Mouse (Mus musculus): ENCODE measurements around the gene Tectb.
"Not testable (repeated sequence)": the region's sequence is repeated elsewhere in the genome, so short reads cannot be mapped to it uniquely, and the experiment has no call there.

Gene Tectb

DNA sequence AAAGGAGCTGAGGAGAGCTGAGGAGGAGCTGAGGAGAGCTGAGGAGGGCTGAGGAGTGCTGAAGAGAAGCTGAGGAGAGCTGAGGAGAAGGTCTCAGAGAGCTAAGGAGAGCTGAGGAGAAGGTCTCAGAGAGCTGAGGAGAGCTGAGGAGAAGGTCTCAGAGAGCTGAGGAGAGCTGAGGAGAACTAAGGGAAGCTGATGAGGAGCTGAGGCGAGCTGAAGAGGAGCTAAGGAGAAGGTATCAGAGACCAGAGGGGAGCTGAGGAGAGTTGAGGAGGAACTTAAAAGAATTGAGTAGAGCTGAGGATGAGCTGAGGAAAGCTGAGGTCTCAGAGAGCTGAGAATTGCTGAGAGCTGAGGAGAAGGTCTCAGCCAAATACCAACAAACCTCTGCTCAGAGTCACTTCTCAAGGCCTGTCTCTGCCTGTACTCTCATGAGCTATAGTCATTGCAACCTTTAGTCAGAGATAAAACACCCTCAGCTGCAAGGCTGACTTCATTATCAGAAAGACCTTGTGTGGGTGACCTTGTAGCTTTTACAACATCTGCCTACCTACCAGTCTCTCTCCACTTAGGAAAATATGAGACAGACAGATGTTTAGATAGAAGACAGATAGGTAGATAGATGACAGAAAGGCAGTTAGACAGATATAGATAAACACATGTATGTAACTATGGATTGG lies 15.2 kb upstream of the Tectb start:
- DNase-seq (ENCODE audit: low spot score) = no peak

DNA sequence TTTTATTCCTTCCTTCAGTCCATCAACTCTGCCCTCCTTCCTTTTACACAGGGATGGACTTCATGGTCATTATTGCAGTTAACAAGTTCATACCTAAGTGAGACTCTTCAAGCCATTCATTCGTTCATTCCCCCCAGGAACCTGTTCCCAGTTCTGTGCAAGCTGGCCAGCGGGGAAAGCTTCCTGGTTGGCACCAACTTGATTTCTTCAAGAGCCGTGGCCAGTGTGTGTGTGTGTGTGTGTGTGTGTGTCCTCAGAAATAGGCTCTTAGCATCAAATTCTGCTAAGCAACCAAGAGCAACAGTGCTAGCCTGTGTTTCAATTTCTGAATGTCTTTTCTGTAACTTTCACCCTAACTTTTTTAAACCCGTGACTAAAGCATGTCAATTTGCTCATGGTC lies 14.6 kb upstream of the Tectb start:
- DNase-seq (ENCODE audit: low spot score) = no peak

DNA sequence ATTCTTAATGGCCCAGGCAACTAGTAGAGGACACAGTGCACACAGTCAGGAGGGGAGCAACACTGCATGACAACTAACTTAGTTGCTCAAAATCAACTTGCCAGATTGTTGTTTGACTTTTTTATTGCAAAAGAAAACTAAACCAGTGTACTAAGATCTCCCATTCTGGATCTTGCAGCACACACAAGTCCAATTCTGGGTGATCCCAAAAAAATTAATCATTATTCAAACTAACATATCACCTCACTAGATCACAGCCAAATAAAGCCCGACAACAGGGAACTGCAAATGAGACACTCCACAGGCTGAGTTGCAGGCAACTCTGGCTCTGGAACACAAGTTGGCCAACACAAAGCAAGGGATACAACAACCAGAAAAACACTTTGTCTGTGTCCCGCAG lies 13.8 kb upstream of the Tectb start:
- DNase-seq (ENCODE audit: low spot score) = no peak

DNA sequence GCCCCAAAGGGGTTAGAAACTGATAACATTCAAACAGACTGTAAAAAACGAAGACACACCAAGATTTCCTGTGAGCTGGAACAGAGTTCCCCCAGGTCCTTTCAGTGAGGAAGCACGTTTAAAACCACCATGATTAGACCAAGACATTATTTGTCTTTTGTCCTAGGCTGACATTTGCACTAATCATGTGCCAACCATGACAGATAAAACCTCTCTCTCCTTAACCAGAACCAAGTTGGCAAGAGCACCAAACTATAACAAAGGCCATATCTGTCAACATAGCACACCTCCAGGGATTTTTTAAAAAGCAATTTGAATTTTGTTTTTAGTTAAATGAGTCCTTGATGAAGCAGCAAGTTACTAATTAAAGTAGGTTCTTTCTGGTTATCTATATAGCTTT lies 12.8 kb upstream of the Tectb start:
- DNase-seq (ENCODE audit: low spot score) = no peak

DNA sequence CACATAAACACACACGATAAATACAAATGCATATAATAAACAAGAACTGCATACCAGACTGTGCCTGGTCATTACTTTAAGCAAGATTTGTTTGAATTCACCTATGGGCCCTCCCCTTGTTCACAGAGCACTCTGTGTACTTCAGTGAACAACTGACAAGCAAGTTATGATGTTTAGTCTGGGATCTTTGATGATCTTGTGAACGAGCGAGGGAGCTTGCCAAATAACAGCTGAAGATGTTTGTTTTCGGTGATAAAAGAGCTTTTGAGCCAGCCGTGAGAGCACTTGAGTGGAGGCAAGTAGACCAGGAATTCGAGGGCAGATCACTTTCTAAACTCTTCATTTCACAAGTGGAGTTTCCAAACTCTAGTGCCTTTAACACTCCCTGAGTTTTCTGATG lies 12.2 kb upstream of the Tectb start:
- DNase-seq (ENCODE audit: low spot score) = peak; percentile 19

DNA sequence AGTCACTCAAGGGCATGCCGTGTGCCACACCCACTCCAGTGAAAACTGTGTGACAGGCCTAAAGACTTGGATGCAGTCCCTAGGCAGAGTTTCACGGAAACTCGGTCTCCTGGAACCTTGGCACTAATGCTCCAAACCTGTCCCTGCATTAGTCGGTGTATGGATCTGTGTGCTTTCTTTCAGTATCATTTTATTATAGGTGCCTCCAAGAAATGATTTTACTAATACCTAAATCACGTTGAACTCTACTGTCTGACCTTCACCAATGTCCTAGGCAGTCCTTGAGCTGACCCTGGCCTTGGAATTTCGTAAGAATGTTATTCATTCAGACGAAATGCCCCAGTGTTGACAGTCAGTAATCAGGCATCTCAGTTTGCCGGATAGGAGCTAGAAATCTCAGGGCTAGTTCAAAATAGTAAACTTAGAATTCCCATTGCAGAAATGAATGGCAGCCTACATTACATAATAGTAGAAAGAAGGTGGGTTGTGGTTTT lies 11.2 kb upstream of the Tectb start:
- DNase-seq (ENCODE audit: low spot score) = not testable (repeated sequence)

DNA sequence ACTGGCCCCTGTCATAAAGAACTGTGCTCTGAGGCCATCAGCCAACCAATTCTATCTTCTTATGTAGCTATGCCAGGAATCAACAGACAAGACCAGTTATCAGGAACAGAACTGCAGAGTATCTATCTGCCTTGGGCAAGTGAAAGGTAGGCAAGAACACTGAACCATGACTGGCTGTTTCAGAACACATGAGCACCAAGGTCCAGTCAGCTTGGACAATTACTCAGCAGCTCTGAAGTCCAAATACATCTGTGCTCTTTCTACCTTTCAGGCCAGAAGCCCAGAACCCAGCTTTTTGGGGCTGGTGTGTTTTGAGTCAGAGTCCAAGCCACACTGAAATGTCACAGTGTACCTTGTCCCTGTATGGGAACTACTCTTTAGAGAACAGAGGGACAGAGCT lies 10.1 kb upstream of the Tectb start:
- DNase-seq (ENCODE audit: low spot score) = no peak

DNA sequence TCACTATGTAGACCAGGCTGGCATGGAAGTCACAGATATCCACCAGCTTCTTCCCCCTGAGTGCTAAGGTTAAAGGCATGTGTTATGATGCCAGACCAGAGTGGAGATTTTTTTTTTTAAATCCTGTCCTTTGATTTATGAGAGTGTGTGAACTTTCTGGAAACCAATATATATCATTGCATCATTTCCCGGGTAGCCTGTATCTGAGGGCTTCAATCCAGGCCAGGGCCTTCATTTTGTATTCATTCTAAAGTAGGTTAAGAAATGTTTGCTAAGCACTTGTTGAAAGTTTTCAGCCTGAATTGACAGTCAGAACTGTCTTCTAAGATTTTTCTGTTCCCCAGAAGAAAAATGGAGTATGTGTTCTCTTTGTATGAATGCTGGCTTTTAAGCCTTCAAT lies 8.9 kb upstream of the Tectb start:
- DNase-seq (ENCODE audit: low spot score) = no peak

DNA sequence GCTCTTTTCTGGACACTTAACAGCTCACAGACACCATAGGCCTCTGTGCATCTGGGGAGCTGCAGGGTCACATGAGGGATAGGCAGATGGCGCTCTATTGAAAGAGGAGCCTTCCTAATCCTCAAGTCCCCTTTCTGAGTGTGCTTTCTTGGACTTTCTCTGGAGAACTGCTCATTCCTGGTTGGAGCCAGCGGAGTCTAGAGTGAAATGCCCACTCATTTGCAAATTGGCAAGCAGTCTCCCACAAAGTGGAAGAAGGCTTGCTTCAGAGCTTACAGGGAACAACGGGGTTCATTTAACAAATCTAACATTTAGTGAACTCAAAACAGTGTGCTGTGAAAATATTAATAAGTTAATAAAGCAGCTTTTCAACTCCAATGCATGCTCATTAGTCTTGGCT lies 3.4 kb upstream of the Tectb start:
- DNase-seq (ENCODE audit: low spot score) = no peak

DNA sequence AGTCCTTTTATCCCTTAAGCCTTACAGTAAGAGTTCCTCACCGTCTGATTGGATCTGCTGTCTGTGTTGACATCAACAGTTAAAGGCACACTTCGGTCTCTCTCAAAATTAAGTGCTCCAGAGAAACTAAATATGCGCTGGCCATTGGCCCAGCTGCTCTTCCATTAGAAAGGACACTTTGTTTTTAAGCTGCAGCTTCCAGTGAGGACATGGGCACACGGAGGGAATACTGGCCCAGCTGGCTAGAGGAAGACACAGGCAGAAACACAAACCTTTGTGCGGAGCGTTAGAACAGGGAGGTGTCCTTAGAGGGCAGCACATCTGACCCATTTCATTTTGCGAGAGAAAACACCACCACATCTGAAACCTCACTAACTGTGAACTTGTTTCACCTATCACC lies 3.9 kb downstream of the Tectb start:
- no peak for DNase-seq (ENCODE audit: low spot score)

DNA sequence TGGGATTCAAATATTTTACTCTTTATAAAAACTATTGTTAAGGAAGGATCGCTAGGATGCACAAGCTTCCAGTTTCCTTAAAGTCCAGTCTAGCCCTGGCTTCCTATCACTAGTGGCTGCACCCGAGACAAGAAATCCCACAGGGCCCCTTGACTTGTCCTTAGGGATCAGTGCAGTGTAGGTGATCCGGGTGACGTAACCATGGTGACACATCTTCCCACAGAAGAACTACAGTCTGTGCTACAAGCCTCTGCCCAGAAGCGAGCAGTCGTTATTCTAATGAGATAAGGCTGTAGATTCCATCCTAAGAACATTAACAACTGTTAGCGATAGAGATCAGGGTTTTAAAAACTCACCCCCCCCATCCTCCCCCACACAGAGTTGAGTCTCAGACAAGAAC lies 4.5 kb downstream of the Tectb start:
- no peak for DNase-seq (ENCODE audit: low spot score)

DNA sequence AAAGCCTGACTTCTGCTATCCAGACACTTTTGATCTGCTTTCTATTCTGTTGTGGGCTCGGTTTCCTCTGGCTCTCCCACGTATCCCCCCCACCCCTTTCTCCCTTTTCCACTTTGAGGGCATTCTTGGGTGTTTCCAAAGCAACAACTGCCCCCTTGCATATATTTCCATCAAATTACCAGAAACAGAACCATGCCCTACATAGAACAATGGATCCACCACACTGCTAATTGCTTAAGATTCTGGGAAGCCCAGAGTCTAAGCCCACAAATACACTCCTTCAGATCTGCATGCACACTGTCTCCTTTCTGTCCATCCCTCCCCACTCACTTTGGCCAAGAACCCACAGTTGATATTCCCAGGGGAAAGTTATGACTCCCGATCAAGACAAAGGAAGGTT lies 5.1 kb downstream of the Tectb start:
- no peak for DNase-seq (ENCODE audit: low spot score)

DNA sequence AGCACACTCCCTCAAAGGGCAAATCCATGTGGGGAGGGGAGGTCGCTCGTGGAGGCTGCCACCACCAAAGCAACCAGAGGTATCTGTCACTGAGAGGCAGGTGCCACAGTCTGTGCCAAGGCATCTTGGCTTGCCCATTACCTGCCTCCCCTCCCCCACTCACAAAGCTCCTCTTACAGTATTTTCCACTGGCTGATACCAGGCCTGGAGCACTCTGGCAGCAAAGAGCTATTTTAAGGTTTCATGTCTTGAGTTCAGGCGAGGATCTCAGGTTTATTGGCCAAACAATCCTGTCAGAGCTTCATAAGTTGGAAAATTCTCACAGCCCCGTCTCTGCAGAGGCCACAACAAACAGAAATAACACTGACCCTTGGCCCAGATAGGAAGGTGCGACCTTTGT lies 9.5 kb downstream of the Tectb start:
- DNase-seq (ENCODE audit: low spot score) = no peak

DNA sequence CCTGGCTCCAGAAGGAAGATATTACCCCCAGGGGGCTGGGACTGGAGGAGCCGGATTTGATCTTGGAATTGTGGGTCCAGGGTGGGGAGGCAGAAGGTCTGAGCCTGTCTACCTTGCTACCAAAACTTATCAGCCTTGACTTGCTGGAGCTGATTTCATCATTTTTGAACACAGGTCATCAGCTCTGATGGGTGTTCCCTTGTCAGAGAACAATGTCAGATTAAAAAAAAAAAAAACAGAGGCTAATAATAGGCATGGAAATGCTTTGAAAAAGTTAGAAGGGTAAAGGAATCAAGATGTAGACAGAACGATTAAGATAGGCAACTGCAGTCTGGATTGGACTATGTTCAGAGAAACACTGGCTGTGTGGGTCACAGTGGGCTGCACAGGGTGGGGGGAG lies 11.1 kb downstream of the Tectb start:
- no peak for DNase-seq (ENCODE audit: low spot score)

DNA sequence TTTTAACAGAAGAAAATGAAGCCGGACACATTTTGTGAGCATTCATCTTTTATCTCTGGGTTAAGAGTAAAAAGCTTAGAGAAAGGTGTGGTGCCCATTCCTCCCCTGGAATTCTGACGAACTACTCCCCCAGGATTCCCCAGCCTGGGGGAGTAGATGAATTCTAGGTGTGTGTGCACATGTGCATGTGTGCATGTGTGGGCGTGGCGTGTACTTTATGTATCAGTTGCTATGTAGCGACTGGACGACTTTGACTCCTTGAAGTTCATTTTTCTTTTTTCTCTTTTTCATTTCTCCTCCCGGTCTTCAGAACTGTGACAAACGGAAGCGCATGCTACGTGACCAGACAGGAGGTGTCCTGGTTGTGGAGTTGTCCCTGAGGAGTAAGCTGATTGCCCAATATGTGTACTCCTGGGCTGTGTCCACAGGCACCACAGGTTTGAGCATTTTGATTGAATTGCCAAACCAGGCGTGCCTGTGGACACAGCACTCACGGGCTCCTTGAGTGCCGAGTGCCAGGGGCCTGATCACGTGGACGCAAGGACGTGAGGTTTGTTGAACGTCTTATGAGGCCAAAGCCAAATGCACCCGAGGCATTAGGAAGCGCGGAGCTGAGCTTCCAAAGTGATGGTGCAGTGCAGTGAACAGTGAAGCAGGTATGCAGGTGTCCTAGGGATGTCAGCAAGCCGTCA lies 11.9 kb downstream of the Tectb start:
- DNase-seq (ENCODE audit: low spot score) = peak; percentile 54

DNA sequence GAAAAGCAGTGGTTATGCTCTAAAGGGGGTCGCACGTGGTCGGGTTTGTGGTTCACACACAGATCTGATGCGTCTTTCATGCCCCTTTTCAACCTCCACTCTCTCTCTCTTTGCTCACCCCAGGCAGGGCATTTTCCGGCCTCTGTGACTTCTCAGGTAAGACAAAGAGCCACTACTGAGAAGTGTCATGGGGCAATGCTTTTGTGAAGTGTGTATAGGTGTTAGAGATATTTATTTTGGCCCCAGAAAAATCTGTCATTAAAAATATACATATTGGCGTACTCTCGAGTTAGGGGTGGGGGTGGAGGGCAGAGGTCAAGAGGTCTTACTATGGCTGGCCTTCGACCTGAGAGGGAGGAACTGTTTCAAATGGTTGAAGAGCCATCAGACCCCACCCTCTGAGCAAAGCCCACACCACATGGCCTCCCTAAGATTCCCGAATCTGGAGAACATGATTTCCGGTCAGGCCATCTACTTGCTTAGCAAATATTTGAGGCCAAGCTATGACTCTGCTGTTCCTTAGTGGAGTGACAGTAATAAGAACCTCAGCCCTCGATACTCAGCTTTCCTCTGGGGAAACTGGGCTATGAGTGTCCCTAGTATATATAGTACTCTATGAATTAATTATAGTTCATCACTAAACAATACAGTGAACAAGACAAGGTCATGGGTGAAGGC lies 13.3 kb downstream of the Tectb start:
- DNase-seq (ENCODE audit: low spot score) = no peak

DNA sequence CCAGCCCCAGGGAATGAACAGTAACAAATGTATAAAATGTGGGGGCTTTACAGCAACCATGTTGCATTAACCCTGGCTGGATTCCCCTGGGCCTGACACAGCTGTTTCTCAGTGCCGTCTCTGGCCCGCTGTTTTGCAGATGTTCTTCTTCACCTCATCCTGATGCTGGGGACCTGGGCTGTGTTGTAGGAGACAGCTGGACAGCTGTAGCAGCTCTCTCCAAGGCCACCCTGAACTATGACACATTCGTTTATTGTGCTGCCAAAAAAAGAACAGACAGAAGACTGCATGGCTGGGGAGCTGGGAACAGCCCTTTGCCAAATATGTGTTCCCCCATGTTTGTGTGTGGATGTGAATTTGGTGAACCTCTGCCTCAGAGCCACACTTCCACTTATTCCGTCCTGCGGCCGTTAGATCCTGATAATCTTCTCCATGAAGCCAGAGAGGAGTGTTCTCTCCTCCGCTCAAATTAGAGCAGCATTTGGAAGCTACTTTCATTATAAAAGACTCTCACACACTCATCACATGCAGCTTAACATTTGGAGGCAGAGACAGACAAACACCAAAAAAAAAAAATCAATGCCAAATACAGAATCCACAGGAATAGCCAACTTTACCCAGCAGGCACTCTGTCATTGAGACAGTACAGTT lies 14.1 kb downstream of the Tectb start:
- DNase-seq (ENCODE audit: low spot score) = peak; percentile 24

DNA sequence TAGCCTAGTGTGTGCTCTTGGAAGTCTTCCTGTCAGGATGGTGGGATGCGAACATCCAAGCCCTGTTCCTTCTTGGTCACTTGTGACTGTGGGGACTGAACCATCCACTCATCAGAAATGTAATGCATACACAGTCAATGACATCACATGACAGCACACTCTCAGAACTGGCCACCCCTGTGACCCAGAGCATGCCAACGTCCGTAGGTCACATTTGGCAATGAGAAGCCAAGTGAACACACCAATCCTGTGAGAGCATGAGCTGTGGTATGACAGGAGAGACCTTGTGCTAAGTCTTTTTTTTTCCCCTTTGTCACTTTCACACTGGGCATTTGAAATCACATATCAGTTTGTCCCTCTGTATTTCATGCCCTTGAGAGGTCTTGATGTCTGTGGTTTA lies 15.0 kb downstream of the Tectb start:
- DNase-seq (ENCODE audit: low spot score) = no peak

DNA sequence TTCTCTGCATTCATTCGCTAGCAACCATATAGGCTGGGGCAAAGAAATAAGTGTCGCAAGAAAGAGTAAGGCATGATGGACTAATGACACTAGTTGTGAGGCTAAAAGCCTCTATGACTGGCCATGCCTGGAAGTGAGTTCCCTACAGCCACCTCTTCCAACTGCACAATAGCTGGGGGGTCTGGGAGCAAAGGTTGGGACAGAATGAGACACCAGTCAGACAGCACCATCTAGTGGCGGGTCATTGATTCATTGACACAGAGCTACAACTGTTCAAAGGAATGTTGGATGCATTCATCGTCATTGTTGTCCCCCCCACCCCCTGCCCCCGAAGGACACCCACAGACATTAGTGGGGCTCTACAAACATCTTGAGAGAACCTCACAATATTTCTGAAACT lies 17.8 kb downstream of the Tectb start:
- peak; percentile 60 for DNase-seq (ENCODE audit: low spot score)

DNA sequence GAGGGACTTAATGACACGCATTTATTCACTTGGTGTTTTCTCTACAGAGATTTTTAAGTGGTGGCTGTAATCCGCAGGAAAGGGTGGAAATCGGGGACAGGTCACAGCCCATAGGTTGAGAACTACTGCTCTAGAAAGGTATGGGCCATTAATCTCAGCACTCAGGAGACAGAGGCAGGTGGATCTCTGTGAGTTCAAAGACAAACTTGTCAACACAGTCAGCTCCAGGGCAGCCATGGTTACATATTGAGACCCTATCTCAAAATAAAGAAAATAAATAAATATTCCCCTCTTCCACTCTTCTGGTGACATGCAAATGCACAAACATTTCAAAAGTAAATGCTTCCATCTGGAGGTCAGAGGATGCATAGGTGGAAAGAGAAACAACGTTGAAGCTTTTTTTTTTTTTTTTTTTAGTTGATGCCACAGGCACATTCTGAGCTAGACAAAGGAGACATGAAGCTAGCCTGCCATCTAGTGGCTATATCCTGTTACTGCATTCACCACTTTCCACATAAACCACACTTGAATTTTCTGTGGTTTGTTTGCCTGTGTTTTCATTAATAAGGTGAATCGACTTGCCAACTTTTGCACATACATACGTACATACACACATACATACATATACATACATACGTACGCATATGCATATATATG lies 26.1 kb downstream of the Tectb start:
- peak; percentile 45 for DNase-seq (ENCODE audit: low spot score)

DNA sequence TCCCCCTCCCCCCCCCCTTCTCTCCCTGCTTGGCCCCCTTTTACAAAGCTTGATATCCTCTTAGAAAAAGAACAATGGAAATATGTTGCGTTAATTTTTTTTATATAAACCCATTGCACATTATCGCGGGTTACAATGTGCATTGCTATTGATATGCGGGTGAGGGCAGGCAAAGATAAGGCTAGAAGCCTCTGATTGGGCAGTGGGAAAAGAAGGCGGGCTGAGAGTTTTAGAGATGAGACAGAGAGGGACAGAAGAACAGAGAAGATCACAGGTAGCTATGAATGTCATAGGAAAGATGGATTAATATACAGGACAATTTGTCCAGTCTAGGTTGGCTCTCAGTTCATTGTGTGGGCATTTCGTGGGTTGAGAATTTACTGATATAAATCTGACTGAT lies 26.7 kb downstream of the Tectb start:
- no peak for DNase-seq (ENCODE audit: low spot score)
